Mouse (Mus musculus) forelimb bud, embryonic 11.5 days (tissue): ENCODE data around the gene Nap1l2.
"Not testable (repeated sequence)": the region's sequence is repeated elsewhere in the genome, so short reads cannot be mapped to it uniquely, and the experiment has no call there.

Experiments
- DNase-seq: peaks from one replicate; pipeline ENCODE4 v3.0.0-alpha.2; 2012; ENCODE audit warnings: low read depth, low spot score

The Nap1l2 gene

GRCm38 (mm10) chrX:103186431-103186786, at the start of gene Nap1l2:
Gene Nap1l2, minus strand, starts transcription at chrX:103186640.
- DNase-seq = peak; percentile 34

GRCm38 (mm10) chrX:103215251-103215650, 28.8 kb upstream of the Nap1l2 start:
- DNase-seq = no peak

GRCm38 (mm10) chrX:103186829-103187228, 389 bp upstream of the Nap1l2 start:
- DNase-seq = no peak

- no peak for DNase-seq
Observed at GRCm38 (mm10) chrX:103185781-103186430, 534 bp downstream of the Nap1l2 start.

GRCm38 (mm10) chrX:103183536-103183935, 2.9 kb downstream of the Nap1l2 start:
- no peak for DNase-seq

GRCm38 (mm10) chrX:103179771-103180558, 6.5 kb downstream of the Nap1l2 start:
- DNase-seq = no peak

- DNase-seq = not testable (repeated sequence)
Observed at GRCm38 (mm10) chrX:103164948-103165605, 21.4 kb downstream of the Nap1l2 start.

- no peak for DNase-seq
Observed at GRCm38 (mm10) chrX:103156134-103156533, 30.3 kb downstream of the Nap1l2 start.

- no peak for DNase-seq
Observed at GRCm38 (mm10) chrX:103138549-103138948, 47.9 kb downstream of the Nap1l2 start.
